Mouse (Mus musculus) brain, embryonic 14.5 days (tissue): ENCODE measurements around the gene Nceh1. TPM values are rescaled to one million over a fixed set of nuclear protein-coding genes. Genes with fewer than 3 reads are reported as not detected.

Experiments used
- DNase-seq: peaks from one replicate; pipeline ENCODE4 v3.0.0-alpha.2; 2011; ENCODE audit warnings: low read depth
- CTCF ChIP-seq: fragments of 200-500 bp; IDR thresholded peaks from 2 replicates; pipeline ENCODE4 v1.5.1; 2012; ENCODE audit warnings: inconsistent platforms, mild to moderate bottlenecking, moderate library complexity, borderline replicate concordance; ENCODE audit not compliant: insufficient read depth, insufficient read length; ENCODE audit errors: extremely low read depth
- POLR2A ChIP-seq: fragments of 200-500 bp; IDR thresholded peaks from 2 replicates; pipeline ENCODE4 v1.6.1; 2012; ENCODE audit warnings: mild to moderate bottlenecking, inconsistent platforms, borderline replicate concordance; ENCODE audit not compliant: poor library complexity, insufficient read depth, insufficient read length, severe bottlenecking; ENCODE audit errors: extremely low read depth
- polyA plus RNA-seq: library from polyadenylated mRNA; depleted of rRNA; stranded (reverse); fragments of >200 nt; gene quantifications from 2 replicates; pipeline ENCODE4 v1.2.3, GENCODE M21; 2012; rRNA removed

The Nceh1 gene
- polyA plus RNA-seq = 3.0 and 5.4 TPM in 2 replicates

DNA sequence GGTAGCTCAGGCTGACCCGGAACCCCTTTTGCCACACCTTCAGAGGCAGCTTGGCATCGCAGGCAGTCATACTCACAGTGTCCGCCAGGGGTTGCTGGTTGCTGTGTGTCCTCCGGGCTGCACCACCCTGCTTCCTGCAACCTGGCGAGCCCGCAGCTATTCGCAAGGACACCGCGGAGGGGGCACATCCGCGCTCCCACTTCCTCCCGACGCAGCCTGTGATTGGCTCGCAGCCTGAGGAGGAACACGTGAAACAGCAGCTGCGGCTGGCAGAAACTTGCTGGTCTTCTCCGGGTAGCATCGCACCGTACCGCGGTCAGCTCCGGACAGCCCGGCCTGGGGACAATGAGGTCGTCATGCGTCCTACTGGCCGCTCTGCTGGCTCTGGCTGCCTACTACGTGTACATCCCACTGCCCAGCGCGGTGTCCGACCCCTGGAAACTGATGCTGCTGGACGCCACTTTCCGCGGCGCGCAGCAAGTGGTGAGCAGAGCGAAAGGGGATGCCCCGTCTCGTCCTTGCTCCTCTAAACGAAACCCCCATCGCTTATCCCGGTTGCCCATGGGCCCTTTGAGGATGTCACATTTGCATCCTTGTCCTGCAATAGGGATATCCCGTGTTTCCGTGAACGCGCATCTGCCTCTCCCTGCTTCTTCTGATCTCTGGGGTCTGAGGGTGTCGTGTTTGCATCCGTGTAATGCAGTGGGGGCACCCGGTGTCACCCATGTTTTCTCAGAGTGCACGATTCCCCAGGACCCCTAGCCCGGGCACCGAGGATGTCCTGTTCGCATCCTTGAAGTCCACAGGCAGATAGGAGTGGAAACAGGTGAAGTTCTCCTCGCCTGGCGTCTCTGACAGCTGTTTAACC, at the start of gene Nceh1:
TSS of gene Nceh1 (plus strand) at position 233 of the 868 bp plus-strand sequence.
- peak; percentile 98 for DNase-seq
- TF ChIP-seq CTCF (peak; percentile 90), POLR2A (0 out of 2 replicates have a peak, but pooled peaks have one; percentile 7)

GRCm38 (mm10) chr3:27140101-27140500, 42.7 kb upstream of the Nceh1 start:
- no peak for TF ChIP-seq CTCF
- TF ChIP-seq POLR2A = no peak
- DNase-seq = no peak

- no peak for DNase-seq
- TF ChIP-seq POLR2A (no peak), CTCF (no peak)
These were observed 39.2 kb upstream of the Nceh1 start for GRCm38 (mm10) chr3:27143570-27143969.

GRCm38 (mm10) chr3:27145733-27146132, 37.0 kb upstream of the Nceh1 start:
- no peak for DNase-seq
- no peak for TF ChIP-seq CTCF
- no peak for TF ChIP-seq POLR2A

DNA sequence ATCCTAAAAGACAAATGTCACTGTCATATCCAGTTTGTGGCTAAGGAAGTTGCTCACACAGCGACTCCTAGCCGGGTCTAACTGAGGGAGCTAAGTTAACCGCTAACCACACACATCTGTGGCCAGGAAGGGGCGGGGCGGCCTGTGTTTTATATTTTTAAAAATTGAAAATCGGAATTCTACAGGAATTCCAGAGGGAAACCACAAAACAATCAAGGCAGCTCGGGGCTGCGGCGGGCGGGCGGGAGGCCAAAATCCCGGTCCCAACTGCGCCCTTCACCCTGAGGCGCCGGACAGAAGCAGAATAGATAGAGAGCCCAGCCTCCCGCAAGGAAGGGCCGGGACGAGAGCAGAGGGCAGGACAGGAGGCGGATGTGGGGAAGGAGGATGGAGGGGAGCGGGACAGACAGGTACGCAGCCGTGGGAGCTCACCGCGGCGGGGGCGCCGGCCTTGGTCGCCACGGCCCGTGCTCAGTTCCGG, 29.5 kb upstream of the Nceh1 start:
- DNase-seq = peak; percentile 31
- TF ChIP-seq CTCF (no peak), POLR2A (no peak)

GRCm38 (mm10) chr3:27153701-27154209, 29.0 kb upstream of the Nceh1 start, which contains the start of gene Ect2:
TSS of gene Ect2 (minus strand) at chr3:27153878.
- DNase-seq = peak; percentile 100
- TF ChIP-seq CTCF = no peak
- TF ChIP-seq POLR2A = peak; percentile 17; the same call in 1 of the 2 replicates

- no peak for TF ChIP-seq CTCF
- no peak for TF ChIP-seq POLR2A
- DNase-seq = no peak
These were observed 28.5 kb upstream of the Nceh1 start for GRCm38 (mm10) chr3:27154280-27154679.

DNA sequence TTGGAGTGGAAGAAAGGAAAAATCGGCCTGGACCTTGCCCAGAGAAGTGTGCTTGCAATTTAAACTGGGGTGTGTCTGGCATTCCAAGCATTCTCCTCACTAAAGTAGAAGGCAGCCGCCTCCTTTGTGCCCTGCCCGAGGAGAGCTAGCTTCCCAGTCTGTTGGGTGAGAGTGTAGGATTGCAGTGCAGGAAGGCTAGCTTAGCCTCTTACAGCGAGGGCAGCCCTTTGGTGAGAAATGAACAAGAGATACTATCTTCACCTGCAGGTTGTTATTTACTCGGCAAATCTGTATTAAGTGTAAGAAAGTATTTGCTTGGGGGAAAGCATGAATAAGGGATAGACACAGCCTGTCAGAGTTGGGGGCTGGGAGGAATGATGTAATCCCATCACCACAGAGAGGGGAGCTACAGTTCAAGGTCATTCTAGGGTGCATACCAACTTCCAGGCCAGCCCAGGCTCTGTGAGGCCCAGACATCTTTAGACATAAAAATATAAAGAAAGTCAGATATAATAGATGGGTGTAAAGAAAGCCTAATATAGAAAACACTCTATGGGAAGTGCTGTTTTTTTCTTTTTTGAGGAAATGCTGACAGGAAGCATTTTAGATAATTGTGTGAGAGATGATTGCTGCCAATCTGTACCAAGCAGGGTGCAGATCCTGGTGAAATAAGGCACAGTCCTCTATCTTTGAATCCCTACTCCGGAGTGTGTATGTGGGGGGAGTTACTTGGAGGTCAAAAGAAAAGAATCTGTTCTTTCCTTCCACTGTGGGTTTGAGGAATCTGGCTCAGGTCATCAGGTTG, 27.5 kb upstream of the Nceh1 start:
- DNase-seq = peak; percentile 33

DNA sequence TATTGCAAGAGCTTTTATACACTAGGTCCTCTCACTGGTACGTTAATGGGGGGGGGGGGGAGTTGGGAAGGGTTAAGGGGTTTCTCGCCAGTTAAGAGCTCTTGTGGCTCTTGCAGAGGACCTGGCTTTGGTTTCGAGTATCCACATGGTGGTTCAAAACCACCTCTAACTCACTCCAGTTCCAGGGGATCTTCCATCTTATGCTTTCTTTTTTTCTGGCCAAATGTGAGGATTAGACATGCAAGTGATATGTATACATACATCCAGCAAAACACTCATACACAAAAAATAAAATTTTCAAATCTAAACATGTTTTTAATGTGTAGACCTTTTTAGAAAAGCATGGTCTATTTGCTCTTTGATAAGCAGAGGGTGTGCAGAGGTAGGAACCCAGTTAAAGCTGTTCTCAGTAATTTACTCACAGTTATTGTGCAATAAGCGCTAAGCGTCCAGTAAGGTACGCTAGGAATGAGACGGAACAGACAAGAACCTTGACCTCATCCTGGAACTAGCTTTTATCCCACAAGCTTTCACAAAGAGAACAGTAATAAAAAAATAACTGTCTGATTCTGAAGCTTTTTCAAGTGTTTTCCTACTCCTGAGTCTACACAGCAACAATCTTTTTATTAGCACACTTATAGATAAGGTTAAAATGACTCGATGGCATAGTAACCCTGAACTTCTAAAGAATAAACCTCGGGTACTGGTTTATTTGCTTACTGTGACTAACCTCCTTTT, 26.7 kb upstream of the Nceh1 start:
- no peak for TF ChIP-seq CTCF
- no peak for TF ChIP-seq POLR2A

More for the DNA sequence above, 27.5 kb upstream of the Nceh1 start:
- TF ChIP-seq CTCF (no peak), POLR2A (no peak)

DNA sequence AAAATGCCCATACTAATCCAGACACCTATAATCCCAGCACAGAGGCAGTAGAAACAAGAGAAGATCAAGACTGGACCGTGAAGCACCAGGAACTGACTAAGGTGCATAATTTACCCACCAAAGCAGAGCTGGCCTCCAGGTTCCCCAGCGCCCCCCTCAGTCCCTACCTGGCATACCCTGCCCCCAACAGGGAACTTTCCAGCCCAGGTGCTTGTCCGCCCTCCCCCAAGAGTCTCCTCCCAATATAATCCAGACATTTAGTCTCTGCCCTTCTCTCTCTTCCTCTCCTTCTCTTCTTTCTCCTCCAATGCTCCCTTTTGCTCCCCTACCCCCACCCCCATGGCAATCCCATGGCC, 26.2 kb upstream of the Nceh1 start:
- DNase-seq = no peak
- no peak for TF ChIP-seq CTCF
- no peak for TF ChIP-seq POLR2A

More for the DNA sequence above, 26.7 kb upstream of the Nceh1 start:
- no peak for DNase-seq
